Mouse (Mus musculus) C2C12 (cell line): Measurements from ENCODE around the gene Orc3.

Experiments used
- CEBPB ChIP-seq: IDR thresholded peaks from one replicate; pipeline ENCODE4 v1.6.1; 2011; ENCODE audit warnings: low read depth, mild to moderate bottlenecking, control low read depth, moderate library complexity
- CTCF ChIP-seq: IDR thresholded peaks from one replicate; pipeline ENCODE4 v1.5.1; 2011; ENCODE audit not compliant: control insufficient read depth, insufficient read depth, insufficient read length
- MAX ChIP-seq: IDR thresholded peaks from one replicate; pipeline ENCODE4 v1.6.1; 2011; ENCODE audit warnings: mild to moderate bottlenecking, control low read depth
- MYOD1 ChIP-seq: IDR thresholded peaks from one replicate; pipeline ENCODE4 v1.6.1; 2011; ENCODE audit warnings: low read depth; ENCODE audit not compliant: control insufficient read depth, insufficient read length
- USF1 ChIP-seq: IDR thresholded peaks from one replicate; pipeline ENCODE4 v1.6.1; 2011; ENCODE audit warnings: low read depth, mild to moderate bottlenecking, control low read depth, moderate library complexity

DNA sequence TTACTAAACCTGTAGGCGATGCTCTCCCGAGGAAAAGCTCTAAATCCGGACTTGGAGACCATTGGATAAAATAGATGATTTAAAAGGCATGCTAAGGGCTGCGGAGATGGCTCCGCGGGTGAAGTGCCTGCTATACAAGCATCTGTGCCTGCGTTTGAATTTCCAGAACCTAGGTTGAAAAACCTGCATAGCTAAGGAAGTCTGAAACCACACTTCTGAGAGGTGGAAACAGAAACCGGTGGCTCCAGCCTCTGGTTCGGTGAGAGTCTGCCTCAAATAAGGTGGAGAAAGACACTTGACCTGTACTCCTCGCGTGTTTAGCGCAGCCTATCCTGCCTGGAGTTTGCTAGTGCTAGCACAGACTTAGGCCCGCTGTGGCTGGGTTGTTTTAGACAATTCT lies 559 bp upstream of the Orc3 start:
- TF ChIP-seq CTCF: no peak
- no peak for TF ChIP-seq MYOD1
- no peak for TF ChIP-seq USF1
- no peak for TF ChIP-seq MAX
- TF ChIP-seq CEBPB: no peak
